Mouse (Mus musculus) heart, embryonic 16.5 days (tissue): Measurements from ENCODE around the gene Tmod3. TPM values are rescaled to one million over a fixed set of nuclear protein-coding genes. Genes with fewer than 3 reads are reported as not detected.

Experiments
- ATAC-seq: fragments of 200-750 bp; cut with Nextera tagmentation; replicated peaks from 2 replicates; pipeline ENCODE4 v1.8.0; 2017; ENCODE audit warnings: moderate number of reproducible peaks; ENCODE audit not compliant: insufficient read depth, low FRiP score; ENCODE audit errors: extremely low read depth
- H3K27ac ChIP-seq: fragments of 300-500 bp; sonication (generic); 2 replicates; pipeline ENCODE4 v1.5.1; 2014; ENCODE audit warnings: mild to moderate bottlenecking, low read length, control low read depth, moderate library complexity
- H3K27me3 ChIP-seq: fragments of 300-500 bp; sonication (generic); 2 replicates; pipeline ENCODE4 v1.6.1; 2014; ENCODE audit warnings: low read length, mixed read lengths; ENCODE audit not compliant: control insufficient read depth, insufficient read depth
- H3K36me3 ChIP-seq: fragments of 300-500 bp; sonication (generic); 2 replicates; pipeline ENCODE4 v1.6.1; 2014; ENCODE audit not compliant: control insufficient read depth, insufficient read depth
- H3K4me1 ChIP-seq: fragments of 300-500 bp; sonication (generic); 2 replicates; pipeline ENCODE4 v1.6.1; 2014; ENCODE audit warnings: low read length, mixed read lengths; ENCODE audit not compliant: control insufficient read depth, insufficient read depth
- H3K4me2 ChIP-seq: fragments of 300-500 bp; sonication (generic); 2 replicates; pipeline ENCODE4 v1.6.1; 2014; ENCODE audit warnings: low read depth, mild to moderate bottlenecking, control low read depth, low read length
- H3K4me3 ChIP-seq: fragments of 300-500 bp; sonication (generic); 2 replicates; pipeline ENCODE4 v1.5.1; 2014; ENCODE audit warnings: mild to moderate bottlenecking, control low read depth, low read length
- H3K9ac ChIP-seq: fragments of 300-500 bp; sonication (generic); 2 replicates; pipeline ENCODE4 v1.6.1; 2014; ENCODE audit warnings: low read length, control low read depth
- H3K9me3 ChIP-seq: fragments of 300-500 bp; sonication (generic); replicated peaks from 2 replicates; pipeline ENCODE4 v1.6.1; 2016; ENCODE audit warnings: low read length; ENCODE audit not compliant: control insufficient read depth
- WGBS: fragments of 180-500 bp; shearing (Covaris S2); extraction: QIAGEN DNeasy Blood & Tissue Kit; methylation state at CpG from one replicate; pipeline ENCODE4 v1.1.7; 2014; 5-methylcytosine and 5-hydroxymethylcytosine counted together
- polyA plus RNA-seq: library from polyadenylated mRNA; unstranded; fragments of >200 nt; fragmentation: Nextera tagmentation; extraction: Ambion mirVana; gene quantifications from 2 replicates; pipeline ENCODE4 v1.2.1, GENCODE M21; 2015

The Tmod3 gene
- polyA plus RNA-seq, 1 experiment from 2014 or later: 90.3 TPM

DNA sequence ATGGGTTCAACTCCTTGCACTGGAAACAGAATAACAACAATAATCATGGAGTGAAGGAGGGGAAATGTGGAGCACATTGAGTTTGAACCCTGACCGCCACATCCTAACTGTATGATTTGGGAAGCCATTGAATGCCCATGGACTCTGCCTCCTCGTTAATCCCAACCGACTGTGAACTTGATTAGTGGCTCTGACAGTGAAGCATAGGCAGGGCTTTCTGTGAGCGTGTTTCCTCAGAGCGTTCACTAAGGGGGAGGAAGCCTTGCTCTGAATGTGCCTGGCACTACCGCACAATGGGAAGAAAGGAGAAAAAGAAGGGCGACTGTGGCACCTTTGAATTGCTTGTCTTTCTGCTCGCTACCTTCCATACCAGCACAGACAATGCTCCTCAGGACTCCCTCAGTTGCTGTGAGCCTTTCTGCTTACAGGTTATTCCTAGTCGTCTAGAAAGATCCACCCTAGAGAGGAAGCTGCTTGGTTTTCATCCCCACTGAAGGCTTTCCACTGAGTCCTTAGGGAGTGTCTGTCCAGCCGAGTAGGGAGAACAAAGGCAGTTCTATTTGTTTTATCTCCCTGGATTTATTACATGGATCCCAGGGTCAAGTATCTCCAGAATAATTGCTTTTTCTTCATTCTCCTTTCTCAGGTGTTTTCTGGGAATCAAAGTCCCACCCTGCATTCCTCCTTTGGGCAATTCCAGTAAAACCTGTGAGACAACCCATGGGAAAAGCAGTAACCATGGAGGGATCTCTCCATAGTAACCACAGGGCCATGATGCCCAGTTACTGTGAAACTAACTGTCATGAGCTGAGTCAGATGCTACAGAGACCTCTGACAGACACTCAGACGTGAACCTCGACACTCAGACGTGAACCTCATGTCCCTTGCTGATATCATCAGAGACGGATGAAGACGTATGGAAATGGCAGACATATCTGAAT, 30.7 kb upstream of the Tmod3 start:
- no peaks in the 10 kb centered on the region for H3K4me1 ChIP-seq
- H3K27me3 ChIP-seq: no peaks in the 10 kb centered on the region
- H3K4me2 ChIP-seq: no peak overlapping the region
- H3K9ac ChIP-seq: no peak overlapping the region
- no peaks in the 10 kb centered on the region for H3K36me3 ChIP-seq
- no peak overlapping the region for H3K4me3 ChIP-seq
- ATAC-seq: no peak
- no peaks in the 10 kb centered on the region for H3K9me3 ChIP-seq
- WGBS: 82% methylated on average over 15 of the region's 15 CpGs
- H3K27ac ChIP-seq: no peak overlapping the region

GRCm38 (mm10) chr9:75581694-75582350, 22.4 kb upstream of the Tmod3 start:
- no peak overlapping the region for H3K4me3 ChIP-seq
- H3K4me2 ChIP-seq: no peak overlapping the region
- 0 out of 2 replicates have a peak, but pooled peaks cover 3% of the 10 kb centered on the region for H3K4me1 ChIP-seq
- no peaks in the 10 kb centered on the region for H3K27me3 ChIP-seq
- no peak overlapping the region for H3K27ac ChIP-seq
- H3K9ac ChIP-seq: no peak overlapping the region
- H3K9me3 ChIP-seq: no peaks in the 10 kb centered on the region
- no peaks in the 10 kb centered on the region for H3K36me3 ChIP-seq
- ATAC-seq: peak; percentile 49; the same call in 1 of the 2 replicates
- 44% methylated on average over 7 of the region's 7 CpGs for WGBS

DNA sequence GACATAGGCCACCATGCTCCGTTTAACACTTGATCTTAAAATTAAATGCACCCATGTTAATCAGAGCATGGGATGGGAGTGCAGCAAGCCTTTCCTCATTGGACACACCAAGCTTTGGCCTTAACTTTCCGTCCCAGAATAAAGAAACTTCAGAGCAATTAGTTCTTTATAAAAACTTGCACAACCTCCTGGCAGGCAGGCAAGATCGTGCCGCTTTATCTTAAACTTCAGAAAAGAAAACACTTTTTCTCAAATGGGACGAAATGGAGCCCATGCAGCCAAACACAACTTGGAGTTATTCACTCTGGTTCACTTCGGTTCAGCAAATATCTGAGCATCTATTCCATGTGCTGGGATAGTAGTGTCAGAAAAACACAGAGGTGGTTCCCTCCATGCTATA, 19.9 kb upstream of the Tmod3 start:
- Histone ChIP-seq H3K4me2 (no peak overlapping the region), H3K4me3 (no peak overlapping the region), H3K4me1 (0 out of 2 replicates have a peak, but pooled peaks cover 3% of the 10 kb centered on the region), H3K27ac (no peak overlapping the region), H3K9ac (no peak overlapping the region), H3K36me3 (no peaks in the 10 kb centered on the region), H3K9me3 (no peaks in the 10 kb centered on the region), H3K27me3 (no peaks in the 10 kb centered on the region)
- 73% methylated on average over 6 of the region's 6 CpGs for WGBS
- no peak for ATAC-seq

- ATAC-seq: no peak
- WGBS: 82% methylated on average over 5 of the region's 5 CpGs
Measured at GRCm38 (mm10) chr9:75571036-75571942, 11.8 kb upstream of the Tmod3 start.

DNA sequence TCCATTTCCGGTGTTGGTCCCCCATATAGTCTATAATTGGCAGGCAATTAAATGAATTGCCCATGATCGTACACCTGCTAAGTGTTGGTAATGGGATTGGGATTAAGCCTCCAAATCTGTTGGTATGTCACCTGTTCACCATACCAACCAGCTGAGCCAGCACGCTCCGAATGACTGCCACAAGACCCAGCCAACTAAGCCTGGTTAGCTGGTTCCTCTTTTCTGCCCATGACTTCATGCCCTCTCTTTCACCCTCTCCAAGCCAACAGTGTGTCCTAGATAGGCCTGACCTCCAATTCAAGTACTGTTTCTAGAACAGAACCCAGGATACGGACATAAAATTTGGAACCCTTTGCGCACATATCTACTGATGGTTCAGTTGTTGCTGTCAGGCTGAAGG, 8.9 kb upstream of the Tmod3 start:
- WGBS: 88% methylated on average over 6 of the region's 6 CpGs
- Histone ChIP-seq H3K4me3 (no peak overlapping the region), H3K27ac (no peak overlapping the region), H3K4me2 (no peak overlapping the region), H3K36me3 (no peaks in the 10 kb centered on the region), H3K9ac (no peak overlapping the region), H3K9me3 (no peaks in the 10 kb centered on the region), H3K27me3 (no peaks in the 10 kb centered on the region), H3K4me1 (no peaks in the 10 kb centered on the region)
- ATAC-seq: no peak

More at GRCm38 (mm10) chr9:75571036-75571942, 11.8 kb upstream of the Tmod3 start:
- H3K4me3 ChIP-seq: no peak overlapping the region
- no peaks in the 10 kb centered on the region for H3K36me3 ChIP-seq
- H3K4me2 ChIP-seq: no peak overlapping the region
- no peaks in the 10 kb centered on the region for H3K9me3 ChIP-seq
- H3K27ac ChIP-seq: no peak overlapping the region
- H3K4me1 ChIP-seq: no peaks in the 10 kb centered on the region
- H3K27me3 ChIP-seq: no peaks in the 10 kb centered on the region
- no peak overlapping the region for H3K9ac ChIP-seq

- Histone ChIP-seq H3K4me3 (no peak overlapping the region), H3K27me3 (no peaks in the 10 kb centered on the region), H3K9ac (no peak overlapping the region), H3K27ac (no peak overlapping the region), H3K4me1 (no peaks in the 10 kb centered on the region), H3K4me2 (no peak overlapping the region), H3K36me3 (no peaks in the 10 kb centered on the region), H3K9me3 (no peaks in the 10 kb centered on the region)
- WGBS: 86% methylated on average over 6 of the region's 6 CpGs
- ATAC-seq: no peak
Measured at GRCm38 (mm10) chr9:75564892-75565291, 5.4 kb upstream of the Tmod3 start.

GRCm38 (mm10) chr9:75563622-75564021, 4.2 kb upstream of the Tmod3 start:
- Histone ChIP-seq H3K4me1 (no peaks in the 10 kb centered on the region), H3K4me3 (no peak overlapping the region), H3K27me3 (no peaks in the 10 kb centered on the region), H3K4me2 (no peak overlapping the region), H3K27ac (no peak overlapping the region), H3K9ac (no peak overlapping the region), H3K9me3 (no peaks in the 10 kb centered on the region), H3K36me3 (no peaks in the 10 kb centered on the region)
- 62% methylated on average over 6 of the region's 6 CpGs for WGBS
- no peak for ATAC-seq

DNA sequence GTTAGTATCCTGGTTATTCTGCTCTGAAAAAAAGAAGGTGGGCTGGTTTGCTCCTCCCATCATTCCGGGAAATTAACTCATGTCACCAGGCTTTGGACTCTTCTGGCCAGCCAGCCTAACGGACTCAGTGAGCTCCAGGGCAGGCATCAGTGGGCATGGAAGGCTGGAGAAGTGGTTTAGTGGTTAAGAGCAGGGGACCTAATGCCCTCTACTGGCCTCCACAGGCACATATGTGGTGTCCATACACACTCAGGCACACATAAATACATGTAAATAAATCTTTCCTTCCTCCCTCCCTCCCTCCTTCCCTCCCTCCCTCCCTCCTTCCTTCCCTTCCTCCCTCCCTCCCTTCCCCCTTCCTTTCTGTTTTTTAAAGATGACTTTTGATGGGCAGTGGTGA, 3.7 kb upstream of the Tmod3 start:
- H3K4me2 ChIP-seq: no peak overlapping the region
- H3K27me3 ChIP-seq: no peaks in the 10 kb centered on the region
- H3K4me3 ChIP-seq: no peak overlapping the region
- no peaks in the 10 kb centered on the region for H3K9me3 ChIP-seq
- no peaks in the 10 kb centered on the region for H3K36me3 ChIP-seq
- WGBS: 65% methylated on average over 2 of the region's 2 CpGs
- H3K4me1 ChIP-seq: no peaks in the 10 kb centered on the region
- H3K27ac ChIP-seq: no peak overlapping the region
- ATAC-seq: no peak
- H3K9ac ChIP-seq: no peak overlapping the region
